Mouse (Mus musculus): Measurements from ENCODE around the gene Mterf4. TPM values are rescaled to one million over a fixed set of nuclear protein-coding genes. Genes with fewer than 3 reads are reported as not detected.

The Mterf4 gene
- polyA plus RNA-seq, 2 experiments from 2014 or later = 22.8 to 25.7 TPM

- ATAC-seq = no peak
These were observed 38.5 kb downstream of the Mterf4 start for GRCm38 (mm10) chr1:93267207-93267606.

- no peak for ATAC-seq
These were observed 48.2 kb downstream of the Mterf4 start for GRCm38 (mm10) chr1:93257560-93257959.

- ATAC-seq = no peak
These were observed 50.0 kb downstream of the Mterf4 start for GRCm38 (mm10) chr1:93255761-93256160.

GRCm38 (mm10) chr1:93252586-93252985 is 53.1 kb downstream of the Mterf4 start:
- no peak for ATAC-seq

Other genes starting within 250 kb of the Mterf4 start
- not detected for gene Kif1a, start 204.0 kb downstream of the Mterf4 start, polyA plus RNA-seq (2017; shearing (Covaris generic))
- gene Agxt, start 170.7 kb downstream of the Mterf4 start, polyA plus RNA-seq (2017; shearing (Covaris generic)) = not detected
- gene 2310007B03Rik, start 145.0 kb downstream of the Mterf4 start, polyA plus RNA-seq (2017; shearing (Covaris generic)) = not detected
- gene Crocc2, start 137.2 kb downstream of the Mterf4 start, polyA plus RNA-seq (2017; shearing (Covaris generic)) = not detected
- gene Sned1, start 70.1 kb downstream of the Mterf4 start, polyA plus RNA-seq (2017; shearing (Covaris generic)) = under 1 TPM in 1 of 2 experiments, not detected in 1; 0.13 TPM
- 10 to 100 TPM; 63.9 to 66.4 TPM for gene Ppp1r7, start 36.9 kb upstream of the Mterf4 start, polyA plus RNA-seq (2017; shearing (Covaris generic))
- gene Pask, start 37.6 kb upstream of the Mterf4 start, polyA plus RNA-seq (2017; shearing (Covaris generic)) = 1 to 10 TPM in 1 of 2 experiments, under 1 TPM in 1; 0.82 to 1.4 TPM
- under 1 TPM; 0.19 to 0.98 TPM for gene Ano7, start 68.0 kb upstream of the Mterf4 start, polyA plus RNA-seq (2017; shearing (Covaris generic))
- 10 to 100 TPM; 49.6 to 73.9 TPM for gene Hdlbp, start 172.9 kb upstream of the Mterf4 start, polyA plus RNA-seq (2017; shearing (Covaris generic))
- gene Farp2, start 206.2 kb upstream of the Mterf4 start, polyA plus RNA-seq (2017; shearing (Covaris generic)) = 1 to 10 TPM in 1 of 2 experiments, under 1 TPM in 1; 0.51 to 2.1 TPM